Mouse (Mus musculus) embryonic facial prominence, embryonic 12.5 days (tissue): ENCODE measurements around the gene Gm10840. TPM values are rescaled to one million over a fixed set of nuclear protein-coding genes. Genes with fewer than 3 reads are reported as not detected.

Source experiments
- ATAC-seq: fragments of 200-750 bp; cut with Nextera tagmentation; 2 replicates; pipeline ENCODE4 v1.8.0; 2017; ENCODE audit not compliant: insufficient number of reproducible peaks, insufficient read depth, low FRiP score, low TSS enrichment
- H3K27ac ChIP-seq: fragments of 300-500 bp; sonication (generic); 2 replicates; pipeline ENCODE4 v1.5.1; 2016; ENCODE audit warnings: mild to moderate bottlenecking
- H3K27me3 ChIP-seq: fragments of 300-500 bp; sonication (generic); 2 replicates; pipeline ENCODE4 v1.6.1; 2016; ENCODE audit warnings: mild to moderate bottlenecking, moderate library complexity
- H3K36me3 ChIP-seq: fragments of 300-500 bp; sonication (generic); 2 replicates; pipeline ENCODE4 v1.6.1; 2016; ENCODE audit warnings: mild to moderate bottlenecking
- H3K4me1 ChIP-seq: fragments of 300-500 bp; sonication (generic); 2 replicates; pipeline ENCODE4 v1.6.1; 2016
- H3K4me2 ChIP-seq: fragments of 300-500 bp; sonication (generic); replicated peaks from 2 replicates; pipeline ENCODE4 v1.6.1; 2016; ENCODE audit warnings: mild to moderate bottlenecking, moderate library complexity
- H3K4me3 ChIP-seq: fragments of 300-500 bp; sonication (generic); 2 replicates; pipeline ENCODE4 v1.5.1; 2016; ENCODE audit warnings: mild to moderate bottlenecking
- H3K9ac ChIP-seq: fragments of 300-500 bp; sonication (generic); 2 replicates; pipeline ENCODE4 v1.6.1; 2016; ENCODE audit warnings: mild to moderate bottlenecking, moderate library complexity
- H3K9me3 ChIP-seq: fragments of 300-500 bp; sonication (generic); 2 replicates; pipeline ENCODE4 v1.6.1; 2016; ENCODE audit warnings: mild to moderate bottlenecking, moderate library complexity
- WGBS: fragments of 180-500 bp; shearing (Covaris S2); methylation state at CpG from one replicate; pipeline ENCODE4 v1.1.7; 2016; 5-methylcytosine and 5-hydroxymethylcytosine counted together
- polyA plus RNA-seq: library from polyadenylated mRNA; unstranded; fragments of >200 nt; fragmentation: Nextera tagmentation; extraction: Ambion mirVana; gene quantifications from 2 replicates; pipeline ENCODE4 v1.2.1, GENCODE M21; 2016

Gm10840 gene
- polyA plus RNA-seq, 1 experiment from 2014 or later = not detected

DNA sequence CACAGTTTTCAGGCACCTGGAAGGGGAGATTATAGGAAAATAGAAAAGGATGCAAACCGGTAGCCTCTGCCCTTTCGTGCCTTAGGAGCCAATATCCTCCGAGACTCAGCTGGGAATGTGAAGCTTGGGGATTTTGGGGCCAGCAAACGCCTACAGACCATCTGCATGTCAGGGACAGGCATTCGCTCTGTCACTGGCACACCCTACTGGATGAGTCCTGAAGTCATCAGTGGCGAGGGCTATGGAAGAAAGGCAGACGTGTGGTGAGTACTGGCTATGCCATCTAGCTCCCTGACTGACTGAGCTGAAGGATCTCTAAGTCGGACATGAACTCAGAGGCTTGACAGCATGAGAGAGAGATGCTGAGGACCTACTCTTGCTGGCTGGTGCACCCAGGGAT lies 8.5 kb upstream of the Gm10840 start:
- 81% methylated on average over 8 of the region's 8 CpGs for WGBS
- H3K36me3 ChIP-seq = peaks cover 88% of the 10 kb centered on the region
- H3K4me1 ChIP-seq = peaks cover 12% of the 10 kb centered on the region
- no peak for ATAC-seq
- H3K4me2 ChIP-seq = no peak overlapping the region
- no peaks in the 10 kb centered on the region for H3K27me3 ChIP-seq
- no peak overlapping the region for H3K9ac ChIP-seq
- H3K9me3 ChIP-seq = no peaks in the 10 kb centered on the region
- no peak overlapping the region for H3K4me3 ChIP-seq
- H3K27ac ChIP-seq = no peak overlapping the region

DNA sequence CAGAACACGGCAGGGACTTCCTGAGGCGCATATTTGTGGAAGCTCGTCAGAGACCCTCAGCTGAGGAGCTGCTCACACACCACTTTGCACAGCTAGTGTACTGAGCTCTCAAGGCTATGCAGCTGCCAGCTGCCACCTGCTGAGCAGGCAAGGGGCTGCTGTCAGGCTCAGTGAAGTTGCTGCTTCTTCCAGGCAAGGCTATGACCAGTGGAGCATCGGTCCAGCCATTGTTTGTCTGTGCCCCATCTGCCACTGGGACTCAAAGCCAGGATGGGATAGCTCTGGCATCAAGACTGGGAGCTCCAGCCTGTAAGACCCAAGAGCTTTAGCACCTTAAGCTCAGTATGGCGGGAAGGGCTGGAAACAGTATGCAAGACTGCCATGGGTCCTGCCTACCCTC lies 6.6 kb upstream of the Gm10840 start:
- Histone ChIP-seq H3K9ac (no peak overlapping the region), H3K27ac (0 out of 2 replicates have a peak overlapping the region, but pooled peaks have one; percentile 36), H3K4me1 (peaks cover 24% of the 10 kb centered on the region), H3K27me3 (no peaks in the 10 kb centered on the region), H3K9me3 (no peaks in the 10 kb centered on the region), H3K36me3 (peaks cover 90% of the 10 kb centered on the region), H3K4me2 (no peak overlapping the region), H3K4me3 (no peak overlapping the region)
- 78% methylated on average over 5 of the region's 5 CpGs for WGBS
- no peak for ATAC-seq

DNA sequence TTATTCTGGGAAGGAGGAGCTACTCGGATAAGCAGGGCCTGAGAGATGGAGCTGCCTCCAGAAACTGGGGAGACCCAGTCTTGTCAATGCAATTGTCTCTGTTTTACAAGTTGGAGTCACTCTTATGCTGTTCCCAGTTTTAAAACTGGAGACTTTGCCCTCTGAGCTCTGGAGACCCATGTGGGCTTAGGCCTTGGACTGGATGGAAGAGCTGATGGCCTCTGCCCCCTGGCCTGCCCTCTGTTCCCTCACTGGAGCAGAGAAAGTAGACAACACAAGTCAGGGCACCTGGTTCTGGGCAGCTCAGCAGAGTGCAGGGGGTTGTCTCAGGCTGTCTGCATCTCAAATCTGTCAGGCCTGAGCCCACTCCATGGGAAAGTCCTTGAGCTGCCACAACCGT lies 5.9 kb upstream of the Gm10840 start:
- Histone ChIP-seq H3K4me1 (peaks cover 25% of the 10 kb centered on the region), H3K4me2 (no peak overlapping the region), H3K27ac (peak overlapping the region; percentile 47; the same call in 1 of the 2 replicates), H3K9me3 (no peaks in the 10 kb centered on the region), H3K27me3 (no peaks in the 10 kb centered on the region), H3K4me3 (no peak overlapping the region), H3K9ac (no peak overlapping the region), H3K36me3 (peaks cover 84% of the 10 kb centered on the region)
- ATAC-seq = no peak
- WGBS = 65% methylated on average over 2 of the region's 2 CpGs

DNA sequence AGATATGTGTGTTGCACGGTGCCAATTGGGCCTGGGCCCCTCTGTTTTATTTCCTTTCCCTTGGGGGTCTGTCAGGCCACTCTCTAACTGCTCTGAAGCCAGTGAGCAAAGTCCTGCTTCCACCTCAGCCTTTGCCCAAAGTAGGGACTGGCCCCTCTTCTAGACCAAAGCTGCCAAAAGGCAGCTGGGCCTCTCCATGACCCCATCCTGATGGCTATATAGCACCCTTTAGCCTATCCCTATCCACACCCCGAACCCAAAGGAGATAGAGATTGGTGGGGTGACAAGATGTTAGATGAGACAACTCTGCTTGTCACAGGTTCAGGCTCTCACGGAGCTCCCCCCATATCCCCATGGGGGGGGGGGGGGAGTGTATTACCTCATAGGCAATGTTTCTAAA lies 4.9 kb upstream of the Gm10840 start:
- WGBS = 62% methylated on average over 3 of the region's 3 CpGs
- ATAC-seq = no peak
- Histone ChIP-seq H3K4me1 (peaks cover 26% of the 10 kb centered on the region), H3K9me3 (no peaks in the 10 kb centered on the region), H3K4me2 (no peak overlapping the region), H3K9ac (no peak overlapping the region), H3K27ac (peak overlapping the region; percentile 17; the same call in 1 of the 2 replicates), H3K27me3 (no peaks in the 10 kb centered on the region), H3K4me3 (no peak overlapping the region), H3K36me3 (peaks cover 74% of the 10 kb centered on the region)

DNA sequence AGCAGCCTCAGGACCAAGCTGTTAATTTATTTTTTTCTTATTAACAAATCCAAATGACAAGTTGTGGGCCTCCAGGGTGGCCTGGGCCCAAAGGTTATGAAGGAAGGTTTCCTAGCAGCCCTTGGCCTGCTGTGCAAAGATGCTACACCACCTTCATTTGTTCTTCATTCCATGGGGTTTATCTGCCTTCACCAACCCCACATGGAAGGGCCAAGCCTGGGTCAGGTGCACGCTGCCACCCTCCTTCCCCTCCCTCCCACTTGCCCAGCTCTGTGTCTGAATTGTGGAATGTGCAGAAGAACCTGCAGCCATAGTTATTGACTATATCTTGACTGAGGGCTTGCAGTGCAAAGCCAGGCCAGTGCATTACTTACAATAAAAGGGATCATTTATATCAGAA lies 4.4 kb upstream of the Gm10840 start:
- 90% methylated on average over 1 of the region's 1 CpGs for WGBS
- Histone ChIP-seq H3K4me2 (no peak overlapping the region), H3K27me3 (no peaks in the 10 kb centered on the region), H3K9ac (no peak overlapping the region), H3K4me1 (peaks cover 31% of the 10 kb centered on the region), H3K27ac (no peak overlapping the region), H3K4me3 (no peak overlapping the region), H3K9me3 (no peaks in the 10 kb centered on the region), H3K36me3 (peaks cover 69% of the 10 kb centered on the region)
- ATAC-seq = no peak

DNA sequence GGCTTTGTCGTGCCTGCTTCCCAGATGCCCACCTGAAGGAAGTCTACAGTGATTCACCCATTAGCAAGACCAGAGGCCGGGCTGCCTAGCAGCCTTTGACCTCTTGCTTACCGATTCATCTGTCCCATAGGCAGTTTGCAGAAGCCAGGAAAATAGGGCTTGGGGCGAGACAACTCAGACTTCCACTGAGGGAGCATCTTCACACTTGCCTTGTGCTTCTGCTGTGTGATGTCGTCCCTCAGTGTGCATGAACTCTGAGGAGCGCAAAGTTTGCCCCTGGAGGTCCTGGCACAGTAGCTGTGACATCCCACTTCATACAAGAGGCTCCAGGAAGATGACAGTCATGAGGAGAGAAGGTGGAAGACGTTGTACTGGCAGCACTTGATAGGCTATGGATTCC lies 3.5 kb upstream of the Gm10840 start:
- WGBS = 88% methylated on average over 7 of the region's 7 CpGs
- no peak for ATAC-seq
- Histone ChIP-seq H3K9ac (no peak overlapping the region), H3K27me3 (no peaks in the 10 kb centered on the region), H3K4me1 (peaks cover 40% of the 10 kb centered on the region), H3K4me3 (no peak overlapping the region), H3K4me2 (no peak overlapping the region), H3K36me3 (peaks cover 60% of the 10 kb centered on the region), H3K27ac (no peak overlapping the region), H3K9me3 (no peaks in the 10 kb centered on the region)

DNA sequence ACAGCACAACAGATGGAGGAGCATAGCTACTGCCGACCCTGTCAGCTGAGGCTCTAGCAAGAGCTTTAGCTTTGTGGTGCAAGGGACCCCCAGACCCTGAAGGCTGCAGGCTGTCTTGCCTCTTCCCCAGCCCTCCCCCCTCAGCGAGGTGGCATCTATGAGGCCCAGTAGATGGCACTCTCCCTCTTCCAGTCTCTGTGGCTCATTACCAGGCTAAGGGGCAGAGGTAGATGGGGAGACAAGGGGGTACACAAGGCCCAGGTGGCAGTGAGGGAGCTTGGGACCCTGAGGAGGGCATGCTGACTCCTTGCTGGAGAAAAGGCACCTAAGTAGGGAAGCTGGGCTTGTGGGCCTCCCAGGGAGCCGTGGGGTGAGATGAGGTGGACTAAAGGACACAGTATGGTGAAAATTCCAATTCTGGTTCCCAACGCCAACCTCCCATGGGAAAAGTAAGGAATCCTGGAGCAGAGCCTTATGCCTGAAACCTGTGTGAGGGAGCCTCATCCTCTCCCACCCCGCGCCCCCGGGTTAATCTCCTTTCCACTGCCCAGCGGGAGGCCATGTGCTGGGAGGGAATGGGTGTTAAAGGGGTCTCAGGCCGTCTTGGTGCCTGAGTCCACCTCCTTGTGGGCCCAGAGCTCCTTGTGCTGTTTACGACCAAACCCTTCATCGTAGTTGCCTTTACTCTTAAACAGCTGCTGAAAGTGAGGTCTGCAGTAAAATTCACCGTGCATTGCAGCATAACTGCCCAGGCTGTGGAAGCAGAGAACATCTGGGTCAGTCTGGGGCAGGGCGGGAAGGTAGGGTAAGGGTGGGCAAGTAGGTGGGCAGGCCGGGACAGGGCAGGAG lies 2.3 kb upstream of the Gm10840 start:
- ATAC-seq = no peak
- H3K4me2 ChIP-seq = peak overlapping the region; percentile 92
- H3K4me1 ChIP-seq = peaks cover 41% of the 10 kb centered on the region
- WGBS = 60% methylated on average over 14 of the region's 14 CpGs
- peaks cover 57% of the 10 kb centered on the region for H3K36me3 ChIP-seq
- H3K27me3 ChIP-seq = no peaks in the 10 kb centered on the region
- H3K4me3 ChIP-seq = peak overlapping the region; percentile 87
- H3K9me3 ChIP-seq = no peaks in the 10 kb centered on the region
- peak overlapping the region; percentile 99 for H3K27ac ChIP-seq
- H3K9ac ChIP-seq = peak overlapping the region; percentile 98

DNA sequence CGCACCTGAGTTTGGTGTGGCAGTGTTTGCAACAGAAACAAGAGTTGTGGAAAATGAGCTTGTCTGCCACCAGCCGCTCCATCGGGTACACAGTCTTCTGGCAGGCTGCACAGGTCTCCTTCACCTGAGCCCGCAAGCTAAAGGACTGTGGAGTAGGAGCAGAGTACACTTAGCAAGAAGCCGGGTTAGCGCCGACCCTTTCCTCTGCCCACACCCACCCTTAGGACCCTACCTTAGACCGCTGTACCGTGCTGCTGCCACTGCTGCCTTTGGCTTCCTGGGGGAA lies 1.8 kb upstream of the Gm10840 start:
- H3K4me3 ChIP-seq = peak overlapping the region; percentile 87
- peaks cover 61% of the 10 kb centered on the region for H3K36me3 ChIP-seq
- peak overlapping the region; percentile 99 for H3K27ac ChIP-seq
- peak overlapping the region; percentile 92 for H3K4me2 ChIP-seq
- H3K9ac ChIP-seq = peak overlapping the region; percentile 98
- H3K4me1 ChIP-seq = peaks cover 41% of the 10 kb centered on the region
- ATAC-seq = peak; percentile 16; the same call in 1 of the 2 replicates
- no peaks in the 10 kb centered on the region for H3K9me3 ChIP-seq
- H3K27me3 ChIP-seq = no peaks in the 10 kb centered on the region
- WGBS = 28% methylated on average over 9 of the region's 9 CpGs

DNA sequence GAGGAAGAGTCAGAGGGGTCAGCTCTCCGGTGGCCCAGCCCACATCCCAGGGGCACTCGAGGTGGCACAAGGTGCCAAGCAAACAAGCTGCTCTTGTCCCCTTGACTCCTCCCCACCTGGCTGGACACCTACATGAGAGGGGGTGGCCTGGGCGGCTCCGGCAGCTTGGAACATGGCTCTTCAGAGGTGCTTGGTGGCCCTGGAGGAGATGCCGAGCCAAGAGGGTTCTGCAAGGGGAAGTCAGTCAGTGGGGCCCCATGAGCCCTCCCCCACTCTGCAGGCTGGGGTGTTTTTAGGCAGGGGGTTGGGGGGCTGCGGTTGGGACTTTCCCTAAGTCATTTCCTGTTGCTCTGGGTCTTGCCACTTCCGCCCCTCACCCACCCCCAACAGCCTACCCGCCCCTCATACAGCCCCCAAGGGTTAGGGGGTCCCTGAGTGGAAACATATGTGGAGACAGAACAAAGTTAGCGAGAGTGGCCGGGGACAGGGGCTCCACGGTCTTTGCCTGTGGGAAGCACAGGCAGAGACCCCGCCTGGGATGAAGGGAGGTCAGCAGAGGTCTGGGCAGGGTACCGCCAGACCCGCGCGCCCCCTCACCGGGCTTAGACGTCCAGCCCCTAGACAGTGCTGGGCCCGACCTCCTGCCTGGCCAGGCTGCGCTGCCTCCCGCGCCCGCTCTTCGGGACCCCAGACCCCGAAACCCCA lies 1.3 kb upstream of the Gm10840 start:
- Histone ChIP-seq H3K4me3 (peak overlapping the region; percentile 87), H3K4me2 (peak overlapping the region; percentile 92), H3K36me3 (peaks cover 61% of the 10 kb centered on the region), H3K9me3 (no peaks in the 10 kb centered on the region), H3K4me1 (peaks cover 41% of the 10 kb centered on the region), H3K27ac (peak overlapping the region; percentile 99), H3K9ac (peak overlapping the region; percentile 98), H3K27me3 (no peaks in the 10 kb centered on the region)
- ATAC-seq = peak; percentile 53
- WGBS = under 1% methylated on average over 22 of the region's 25 CpGs

DNA sequence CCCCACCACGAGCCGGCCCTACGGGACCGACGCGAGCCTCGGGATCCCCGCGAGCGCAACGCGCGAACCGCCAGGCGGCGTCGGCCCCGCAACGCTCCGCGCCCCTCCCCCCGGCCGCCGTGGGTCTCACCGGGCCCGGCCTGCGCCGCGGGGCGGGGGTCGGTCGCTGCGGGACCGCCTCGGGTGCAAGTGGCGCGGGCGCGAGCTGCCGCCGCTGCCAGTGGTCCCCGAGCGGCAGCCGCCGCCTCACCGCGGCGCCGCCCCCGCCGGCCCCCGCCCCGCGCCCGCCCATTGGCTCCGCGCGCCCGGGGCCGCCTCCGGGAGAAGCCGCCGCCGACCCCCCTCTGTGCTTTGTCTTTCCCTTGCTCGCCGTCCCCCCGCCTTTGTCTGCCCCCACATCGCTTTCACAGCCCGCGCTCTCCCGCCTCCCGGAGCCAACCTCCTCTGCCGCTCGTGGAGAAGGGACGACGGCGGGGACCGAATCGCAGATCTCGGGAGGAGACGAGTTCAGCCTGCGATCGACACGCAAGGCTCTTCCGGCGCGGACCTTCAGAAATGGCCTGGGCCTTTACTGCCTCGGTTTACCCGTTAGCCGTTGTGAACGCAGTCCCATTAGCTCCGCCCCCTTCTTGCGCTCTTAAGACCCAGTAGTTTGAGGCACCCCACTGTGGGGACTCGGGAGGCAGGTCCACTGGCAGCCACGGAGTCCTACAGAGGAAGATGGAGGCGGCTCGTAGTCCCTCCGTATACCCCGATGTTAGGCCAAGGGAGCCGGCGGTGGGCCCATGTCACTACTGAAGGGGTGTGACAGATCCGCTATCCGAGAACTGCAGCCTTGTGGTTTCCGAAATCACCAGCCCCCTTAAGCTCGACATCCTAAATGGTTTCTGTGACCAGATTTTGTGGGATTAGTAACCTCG lies 469 bp upstream of the Gm10840 start:
- Histone ChIP-seq H3K27me3 (no peaks in the 10 kb centered on the region), H3K36me3 (peaks cover 63% of the 10 kb centered on the region), H3K9me3 (no peaks in the 10 kb centered on the region), H3K4me1 (peaks cover 41% of the 10 kb centered on the region), H3K27ac (peak overlapping the region; percentile 99), H3K9ac (peak overlapping the region; percentile 98), H3K4me3 (peak overlapping the region; percentile 87), H3K4me2 (peak overlapping the region; percentile 92)
- WGBS = 1% methylated on average over 49 of the region's 106 CpGs
- peak; percentile 57 for ATAC-seq

DNA sequence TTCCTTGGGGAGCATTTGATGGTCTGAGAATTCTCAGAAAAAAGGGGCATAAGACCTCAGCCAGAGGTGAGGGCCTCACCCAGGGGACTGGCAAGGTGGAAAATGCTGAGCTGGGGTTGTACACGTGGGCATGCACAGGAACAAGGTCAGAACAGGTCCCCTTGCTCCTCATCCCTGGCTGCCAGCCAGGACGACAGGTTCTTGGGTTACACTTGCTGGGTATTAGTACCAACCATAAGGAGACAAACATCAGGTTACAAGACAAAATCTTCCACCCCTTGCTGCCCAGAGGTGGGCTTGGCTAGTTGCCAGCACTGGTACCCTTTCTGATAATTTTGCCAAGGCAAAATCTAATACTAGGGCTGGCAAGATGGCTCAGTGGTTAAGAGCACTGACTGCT lies 1.6 kb downstream of the Gm10840 start:
- Histone ChIP-seq H3K4me3 (no peak overlapping the region), H3K9ac (no peak overlapping the region), H3K27ac (0 out of 2 replicates have a peak overlapping the region, but pooled peaks have one; percentile 99), H3K9me3 (no peaks in the 10 kb centered on the region), H3K27me3 (no peaks in the 10 kb centered on the region), H3K4me2 (no peak overlapping the region), H3K4me1 (peaks cover 29% of the 10 kb centered on the region), H3K36me3 (peaks cover 60% of the 10 kb centered on the region)
- no peak for ATAC-seq
- WGBS = 74% methylated on average over 2 of the region's 2 CpGs
